Mouse (Mus musculus) heart, postnatal 0 days (tissue): ENCODE results near the gene Cpd.

Experiments
- CTCF ChIP-seq: IDR thresholded peaks from 2 replicates; pipeline ENCODE4 v1.5.1; 2016; ENCODE audit warnings: antibody characterized with exemption, control low read depth, low read depth
- EP300 ChIP-seq: IDR thresholded peaks from 2 replicates; pipeline ENCODE4 v1.6.1; 2016; ENCODE audit warnings: antibody characterized with exemption, low read depth

GRCm38 (mm10) chr11:76817664-76818063 lies 29.2 kb downstream of the Cpd start:
- TF ChIP-seq CTCF = no peak
- no peak for TF ChIP-seq EP300
